Mouse (Mus musculus) cerebellum, adult 2 months (tissue): ENCODE measurements around the gene Ptpn6. TPM values are rescaled to one million over a fixed set of nuclear protein-coding genes. Genes with fewer than 3 reads are reported as not detected.

Experiments
- DNase-seq, 2 experiments: peaks; one replicate each; pipeline ENCODE4 v3.0.0; 2021
- H3K27ac ChIP-seq: fragments of 200-500 bp; 2 replicates; pipeline ENCODE4 v1.5.1; 2012; ENCODE audit warnings: low read length, control low read depth, inconsistent platforms; ENCODE audit not compliant: insufficient read depth
- H3K27me3 ChIP-seq: fragments of 200-500 bp; 2 replicates; pipeline ENCODE4 v1.6.1; 2012; ENCODE audit warnings: inconsistent platforms, mild to moderate bottlenecking, low read length, moderate library complexity; ENCODE audit not compliant: control insufficient read depth, insufficient read depth
- H3K4me1 ChIP-seq: fragments of 200-500 bp; 2 replicates; pipeline ENCODE4 v1.6.1; 2011; ENCODE audit warnings: low read length; ENCODE audit not compliant: control insufficient read depth, insufficient read depth
- H3K4me3 ChIP-seq: fragments of 200-500 bp; replicated peaks from 2 replicates; pipeline ENCODE3; 2011; ENCODE audit warnings: mild to moderate bottlenecking, low read depth, low read length, control low read depth; ENCODE audit not compliant: insufficient read depth
- CTCF ChIP-seq: fragments of 200-500 bp; IDR thresholded peaks from 2 replicates; pipeline ENCODE4 v1.5.1; 2011; ENCODE audit warnings: low read depth, mild to moderate bottlenecking, control low read depth, low read length, moderate library complexity, borderline replicate concordance; ENCODE audit not compliant: insufficient read depth
- POLR2A ChIP-seq: fragments of 200-500 bp; IDR thresholded peaks from 2 replicates; pipeline ENCODE4 v1.6.1; 2011; ENCODE audit warnings: low read length, control low read depth, borderline replicate concordance; ENCODE audit not compliant: insufficient read depth
- WGBS: fragments of 180-500 bp; shearing (Covaris S2); methylation state at CpG from one replicate; pipeline ENCODE4 v1.1.7; 2018; 5-methylcytosine and 5-hydroxymethylcytosine counted together
- polyA plus RNA-seq: library from polyadenylated mRNA; depleted of rRNA; stranded (reverse); fragments of >200 nt; gene quantifications from 2 replicates; pipeline ENCODE4 v1.2.3, GENCODE M21; 2012

The Ptpn6 gene
- polyA plus RNA-seq, 1 experiment, result 2.2 TPM

DNA sequence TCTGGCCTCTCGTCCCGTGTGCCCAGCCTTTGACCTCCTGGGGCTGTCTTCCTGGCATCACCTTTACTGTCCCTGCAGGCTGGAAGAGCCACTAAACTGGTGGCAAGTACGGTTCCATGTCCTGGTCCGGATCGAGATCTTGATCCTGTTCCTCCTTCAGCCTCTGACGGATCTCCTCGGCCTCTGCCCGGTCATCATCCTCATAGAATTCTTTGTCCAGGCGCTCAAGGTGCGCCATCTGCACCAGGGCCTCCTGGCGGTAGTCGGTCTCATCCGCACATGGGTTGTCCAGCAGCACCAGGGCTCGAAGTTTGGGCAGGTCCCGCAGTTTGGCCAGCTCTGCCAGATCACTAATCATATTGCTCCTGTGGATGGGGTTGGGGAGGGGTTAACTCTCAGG lies 32.0 kb upstream of the Ptpn6 start:
- peak overlapping the region; percentile 98 for H3K27ac ChIP-seq
- 27% methylated on average over 15 of the region's 15 CpGs for WGBS
- H3K4me3 ChIP-seq, result peak overlapping the region; percentile 3
- H3K27me3 ChIP-seq, result no peaks in the 10 kb centered on the region
- DNase-seq, result peak; percentile 60
- peaks cover 21% of the 10 kb centered on the region for H3K4me1 ChIP-seq
- TF ChIP-seq POLR2A (peak; percentile 17; the same call in 1 of the 2 replicates), CTCF (no peak)

DNA sequence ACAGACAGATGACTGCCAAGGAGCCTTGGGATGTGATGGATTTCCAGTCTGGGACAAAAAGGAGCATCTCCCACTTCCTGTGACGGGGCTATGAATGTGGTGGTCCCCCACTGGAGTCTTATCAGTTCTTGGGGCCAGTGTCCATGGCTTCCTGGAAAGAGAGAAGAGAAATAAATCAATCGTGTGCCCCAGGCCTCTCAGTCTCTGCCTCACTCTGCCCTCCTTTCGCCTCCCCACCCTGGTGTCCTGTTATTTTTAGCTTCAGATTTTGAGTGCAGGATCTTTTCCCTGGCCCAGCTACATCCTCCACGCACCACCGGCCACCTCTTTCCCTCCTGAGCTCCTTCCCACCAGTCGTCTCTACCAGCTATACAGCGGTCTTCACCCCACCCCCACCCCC lies 31.5 kb upstream of the Ptpn6 start:
- Histone ChIP-seq H3K27me3 (no peaks in the 10 kb centered on the region), H3K4me3 (peak overlapping the region; percentile 90), H3K4me1 (peaks cover 21% of the 10 kb centered on the region), H3K27ac (peak overlapping the region; percentile 98)
- DNase-seq, result peak in 1 of 2 experiments; percentile 65
- WGBS, result 10% methylated on average over 7 of the region's 7 CpGs
- no peak for TF ChIP-seq CTCF
- no peak; the same call in 1 of the 2 replicates for TF ChIP-seq POLR2A

DNA sequence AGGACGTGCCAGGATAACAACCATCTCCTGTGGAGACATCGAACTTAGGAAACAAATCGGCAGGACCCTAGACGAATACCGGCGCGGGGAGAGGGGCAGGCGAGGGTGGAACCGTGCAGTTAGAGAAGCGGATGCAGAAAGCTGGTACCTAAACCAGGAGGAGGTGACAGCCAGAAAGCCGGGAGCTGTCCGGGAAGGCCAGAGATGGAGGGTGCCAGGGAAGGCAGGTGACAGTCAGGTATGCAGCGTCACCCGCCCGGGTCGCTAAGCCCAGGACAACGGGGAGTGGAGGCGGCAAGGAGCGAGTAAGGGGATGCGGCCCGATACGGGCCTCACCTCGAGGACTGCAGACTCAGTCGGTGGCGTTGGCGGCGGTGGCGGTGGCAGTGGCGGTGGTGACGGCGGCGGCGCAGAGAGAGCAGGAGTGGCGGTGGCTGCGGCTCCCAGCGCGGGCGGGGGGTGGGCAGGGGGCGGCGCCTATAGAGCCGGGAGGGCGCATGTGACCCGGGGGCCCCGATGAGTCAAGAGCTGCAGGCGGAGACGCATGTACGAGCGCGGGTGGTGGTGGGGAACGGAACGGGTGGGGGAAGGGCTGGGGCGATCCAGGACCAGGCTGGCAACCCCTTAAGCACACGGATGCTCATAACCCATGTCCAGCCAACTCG lies 30.7 kb upstream of the Ptpn6 start, which contains the start of gene Eno2:
Gene Eno2, minus strand, starts transcription at position 573 of the 665 bp plus-strand sequence.
- peak; percentile 88 to 89 for DNase-seq
- H3K27me3 ChIP-seq, result no peaks in the 10 kb centered on the region
- peak within 1 kb of the TSS; percentile 99 for H3K27ac ChIP-seq
- peak within 1 kb of the TSS; percentile 90 for H3K4me3 ChIP-seq
- 2% methylated on average over 54 of the region's 54 CpGs for WGBS
- TF ChIP-seq CTCF (no peak), POLR2A (peak; percentile 69)
- peaks cover 21% of the 10 kb centered on the region for H3K4me1 ChIP-seq

DNA sequence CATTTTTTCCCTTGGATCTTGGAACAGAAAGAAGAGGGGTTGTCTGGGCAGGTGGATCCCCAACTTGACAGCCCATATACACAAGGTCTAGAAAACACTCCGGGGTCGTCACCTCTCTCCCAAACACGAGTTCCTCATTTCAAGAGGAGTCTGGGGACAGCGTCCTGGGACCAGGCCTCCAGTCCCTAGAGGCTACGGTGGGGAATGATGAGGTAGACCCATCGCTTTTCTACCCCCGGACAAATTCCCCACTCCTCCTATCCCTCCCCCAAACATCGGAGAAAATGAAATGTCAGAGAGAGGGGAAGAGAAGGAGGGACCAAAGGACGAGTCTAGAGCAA lies 30.2 kb upstream of the Ptpn6 start:
- peak overlapping the region; percentile 99 for H3K27ac ChIP-seq
- H3K4me3 ChIP-seq, result peak overlapping the region; percentile 90
- H3K27me3 ChIP-seq, result no peaks in the 10 kb centered on the region
- WGBS, result 4% methylated on average over 9 of the region's 9 CpGs
- peaks cover 24% of the 10 kb centered on the region for H3K4me1 ChIP-seq
- DNase-seq, result no peak
- TF ChIP-seq POLR2A, result no peak
- no peak for TF ChIP-seq CTCF

DNA sequence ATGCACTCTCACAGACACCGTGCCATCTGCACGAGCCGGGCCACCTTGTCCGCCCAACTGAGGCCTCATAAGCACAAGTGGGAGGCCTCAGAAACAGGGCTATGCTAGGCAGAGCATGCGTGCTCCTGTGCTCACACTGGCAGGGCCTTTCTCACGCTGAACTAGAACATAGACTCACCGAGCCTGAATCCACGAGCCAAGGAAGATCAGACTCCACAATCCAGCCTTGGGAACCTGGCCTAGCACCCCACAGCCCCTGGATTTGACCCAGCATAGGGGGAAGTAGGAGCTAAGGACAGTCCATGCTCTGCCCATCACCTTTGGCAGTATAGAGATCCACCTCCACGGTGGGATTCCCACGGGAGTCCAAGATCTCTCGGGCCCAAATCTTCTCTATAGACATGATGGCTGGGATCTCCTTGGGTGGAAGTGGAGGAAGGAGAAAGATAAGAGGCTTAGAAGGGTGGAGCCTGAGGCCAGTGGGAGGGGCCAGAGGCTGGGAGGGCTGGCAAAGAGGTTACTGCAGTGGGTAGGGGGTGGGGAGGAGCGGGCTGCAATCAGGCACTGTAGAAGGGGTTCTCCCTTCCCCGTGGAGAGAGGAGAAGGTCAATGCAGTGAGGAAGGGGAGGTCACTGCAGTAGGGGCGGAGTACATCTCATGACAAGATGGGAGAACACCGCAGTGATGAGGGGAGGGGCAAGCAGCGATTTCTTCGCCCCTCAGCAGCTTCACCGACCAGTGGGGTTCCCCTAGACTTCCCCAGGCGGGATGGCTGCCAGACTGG lies 29.6 kb upstream of the Ptpn6 start:
- H3K27me3 ChIP-seq, result no peaks in the 10 kb centered on the region
- H3K4me3 ChIP-seq, result peak overlapping the region; percentile 90
- peak; percentile 76 to 77 for DNase-seq
- 6% methylated on average over 19 of the region's 19 CpGs for WGBS
- H3K27ac ChIP-seq, result peak overlapping the region; percentile 99
- peaks cover 27% of the 10 kb centered on the region for H3K4me1 ChIP-seq
- TF ChIP-seq POLR2A, result 0 out of 2 replicates have a peak, but pooled peaks have one; percentile 14
- TF ChIP-seq CTCF, result no peak

DNA sequence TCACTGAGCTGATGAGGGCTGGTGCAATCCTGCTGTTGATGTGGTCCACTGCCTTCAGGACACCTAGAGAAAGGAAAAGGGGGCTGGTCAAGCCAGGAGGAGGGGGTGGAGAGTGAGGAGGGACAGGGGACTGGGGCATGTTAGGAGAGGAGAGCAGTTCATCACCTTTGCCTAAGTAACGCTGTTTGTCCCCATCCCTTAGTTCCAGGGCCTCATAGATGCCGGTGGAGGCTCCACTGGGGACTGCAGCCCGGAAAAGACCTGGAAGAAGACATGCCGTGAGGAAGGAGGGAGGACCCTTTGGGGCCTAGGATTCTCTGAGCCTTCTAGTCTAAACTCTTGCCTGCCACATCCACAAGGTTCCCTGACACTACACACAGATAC lies 29.0 kb upstream of the Ptpn6 start:
- H3K4me3 ChIP-seq, result peak overlapping the region; percentile 90
- no peak for DNase-seq
- no peaks in the 10 kb centered on the region for H3K27me3 ChIP-seq
- peak overlapping the region; percentile 99 for H3K27ac ChIP-seq
- WGBS, result 6% methylated on average over 4 of the region's 4 CpGs
- TF ChIP-seq POLR2A (no peak), CTCF (no peak)
- peaks cover 27% of the 10 kb centered on the region for H3K4me1 ChIP-seq

DNA sequence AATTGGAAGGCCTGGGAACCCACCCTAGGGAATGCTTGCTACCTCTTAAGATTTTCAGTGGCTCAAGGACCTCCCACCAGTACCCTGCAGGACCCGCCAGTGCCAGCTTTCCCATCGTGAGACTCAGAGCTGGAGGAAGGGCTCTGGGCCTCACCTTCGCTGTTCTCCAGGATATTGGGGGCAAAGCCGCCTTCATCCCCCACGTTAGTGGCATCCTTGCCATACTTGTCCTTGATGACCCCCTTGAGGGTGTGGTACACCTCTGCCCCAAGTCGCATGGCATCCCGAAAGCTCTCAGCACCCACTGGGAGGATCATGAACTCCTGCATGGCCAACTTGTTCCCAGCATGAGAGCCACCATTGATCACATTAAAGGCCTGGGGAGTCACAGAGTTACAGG lies 27.4 kb upstream of the Ptpn6 start:
- Histone ChIP-seq H3K27ac (no peak overlapping the region), H3K27me3 (no peaks in the 10 kb centered on the region), H3K4me3 (no peak overlapping the region), H3K4me1 (peaks cover 27% of the 10 kb centered on the region)
- WGBS, result 67% methylated on average over 7 of the region's 7 CpGs
- TF ChIP-seq POLR2A (no peak), CTCF (no peak)
- no peak for DNase-seq

DNA sequence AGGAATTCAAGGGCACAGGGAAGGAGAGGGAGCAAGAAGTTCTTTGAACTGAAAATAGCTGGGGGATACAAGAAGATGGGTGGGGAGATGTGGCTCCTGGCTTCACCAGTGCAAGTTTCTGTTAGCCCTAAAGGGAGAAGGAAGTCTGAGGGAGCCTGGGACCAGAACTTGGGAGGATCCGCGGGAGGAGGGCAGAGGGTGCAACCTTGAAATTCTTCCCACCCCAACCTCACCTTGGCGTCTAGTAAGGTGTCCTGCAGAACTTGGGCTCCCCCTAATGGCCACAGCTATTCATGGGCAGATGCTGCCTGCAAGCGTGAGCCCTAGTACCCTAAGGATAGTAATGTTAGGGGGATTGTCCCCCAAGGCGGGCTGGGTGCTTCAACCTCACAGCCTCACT lies 20.7 kb upstream of the Ptpn6 start:
- Histone ChIP-seq H3K4me1 (peaks cover 12% of the 10 kb centered on the region), H3K27ac (peak overlapping the region; percentile 31; the same call in 1 of the 2 replicates), H3K27me3 (no peaks in the 10 kb centered on the region), H3K4me3 (peak overlapping the region; percentile 0)
- TF ChIP-seq CTCF (peak; percentile 92), POLR2A (peak; percentile 40; the same call in 1 of the 2 replicates)
- peak; percentile 85 to 86 for DNase-seq
- 3% methylated on average over 5 of the region's 5 CpGs for WGBS
